Mouse (Mus musculus): ENCODE results near the gene D630023F18Rik. TPM values are rescaled to one million over a fixed set of nuclear protein-coding genes. Genes with fewer than 3 reads are reported as not detected.

The D630023F18Rik gene
- polyA plus RNA-seq, 1 experiment, result not detected

DNA sequence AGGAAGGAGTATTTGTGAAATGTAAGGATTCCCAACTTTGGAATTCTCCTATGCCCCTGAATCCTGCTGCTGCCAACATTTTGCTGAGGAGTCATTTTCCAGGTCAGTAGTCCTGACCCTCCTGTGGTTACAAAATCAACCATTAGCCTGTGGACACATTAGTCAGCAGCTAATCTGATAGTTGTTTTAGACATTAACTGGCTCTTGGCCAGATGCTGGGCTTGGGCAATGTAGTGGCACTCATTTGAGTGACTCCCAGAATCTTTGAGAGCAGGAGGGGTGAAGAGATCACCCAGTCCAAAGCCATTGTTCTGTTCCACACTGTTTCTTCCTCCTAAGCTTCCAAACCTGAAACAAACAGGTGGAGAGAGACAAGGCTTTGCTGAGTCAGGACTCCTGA is 31.8 kb upstream of the D630023F18Rik start:
- no peak for TF ChIP-seq CTCF (IDR thresholded peaks at IDR 0.05; ENCODE audit: control insufficient read depth, insufficient read depth, insufficient replicate concordance, low read depth, low read length)
- Histone ChIP-seq H3K4me3 (ENCODE audit: control insufficient read depth, low read depth, low read length) (no peak overlapping the region), H3K36me3 (ENCODE audit: control insufficient read depth, insufficient read depth, low read length) (no peaks in the 10 kb centered on the region), H3K4me1 (ENCODE audit: control insufficient read depth, insufficient read depth, low read length) (no peaks in the 10 kb centered on the region), H3K27me3 (ENCODE audit: control insufficient read depth, insufficient read depth, low read length) (no peaks in the 10 kb centered on the region), H3K27ac (ENCODE audit: control insufficient read depth, insufficient read depth, low read depth, low read length) (no peak overlapping the region)

DNA sequence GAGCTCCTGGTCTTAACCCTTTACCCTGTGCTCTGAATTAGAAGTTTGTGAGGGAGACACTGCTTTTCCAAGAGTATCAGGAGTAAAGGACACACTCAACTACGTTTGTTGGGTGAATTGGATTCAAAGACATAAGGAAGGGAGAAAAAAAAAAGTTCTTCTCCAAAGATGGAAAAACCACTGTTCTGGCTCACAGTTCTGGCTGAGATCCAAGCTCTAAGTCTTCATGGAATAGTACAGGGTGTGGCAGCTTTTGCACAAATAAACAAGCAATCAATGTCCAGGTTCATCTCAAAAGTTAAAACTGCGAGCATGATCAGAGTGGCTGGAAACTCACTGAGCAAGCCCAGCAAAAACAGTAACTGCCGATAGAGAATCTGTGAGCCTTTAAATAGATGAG is 25.0 kb upstream of the D630023F18Rik start:
- Histone ChIP-seq H3K36me3 (ENCODE audit: control insufficient read depth, insufficient read depth, low read length) (no peaks in the 10 kb centered on the region), H3K4me1 (ENCODE audit: control insufficient read depth, insufficient read depth, low read length) (no peaks in the 10 kb centered on the region), H3K4me3 (ENCODE audit: control insufficient read depth, low read depth, low read length) (no peak overlapping the region), H3K27ac (ENCODE audit: control insufficient read depth, insufficient read depth, low read depth, low read length) (no peak overlapping the region), H3K27me3 (ENCODE audit: control insufficient read depth, insufficient read depth, low read length) (no peaks in the 10 kb centered on the region)
- no peak for TF ChIP-seq CTCF (IDR thresholded peaks at IDR 0.05; ENCODE audit: control insufficient read depth, insufficient read depth, insufficient replicate concordance, low read depth, low read length)
- TF ChIP-seq POLR2A (IDR thresholded peaks at IDR 0.05; ENCODE audit: control insufficient read depth, low read depth, low read length), result no peak

DNA sequence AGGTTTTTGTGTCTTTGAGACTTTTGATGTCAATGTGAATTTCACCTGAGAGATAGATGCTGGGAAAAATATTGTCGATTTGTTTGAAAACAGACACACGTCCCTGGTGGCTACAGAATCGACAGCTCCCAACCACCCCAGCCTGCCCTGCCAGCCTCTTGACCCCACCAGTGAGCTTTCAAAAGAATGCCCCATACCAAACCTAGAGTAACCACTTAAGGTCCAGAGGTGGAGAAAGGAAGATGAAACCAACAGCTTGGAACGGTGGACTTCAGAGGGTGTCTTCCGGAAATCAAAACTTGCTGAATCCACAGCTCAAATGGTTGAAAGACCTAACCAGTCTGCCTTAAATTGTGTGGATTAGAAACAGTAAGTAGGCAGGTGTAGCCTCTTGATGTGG is 24.3 kb upstream of the D630023F18Rik start:
- H3K4me3 ChIP-seq (ENCODE audit: control insufficient read depth, low read depth, low read length), result no peak overlapping the region
- H3K27me3 ChIP-seq (ENCODE audit: control insufficient read depth, insufficient read depth, low read length), result no peaks in the 10 kb centered on the region
- H3K4me1 ChIP-seq (ENCODE audit: control insufficient read depth, insufficient read depth, low read length), result no peaks in the 10 kb centered on the region
- H3K36me3 ChIP-seq (ENCODE audit: control insufficient read depth, insufficient read depth, low read length), result no peaks in the 10 kb centered on the region
- no peak overlapping the region for H3K27ac ChIP-seq (ENCODE audit: control insufficient read depth, insufficient read depth, low read depth, low read length)
- TF ChIP-seq POLR2A (IDR thresholded peaks at IDR 0.05; ENCODE audit: control insufficient read depth, low read depth, low read length) (no peak), CTCF (IDR thresholded peaks at IDR 0.05; ENCODE audit: control insufficient read depth, insufficient read depth, insufficient replicate concordance, low read depth, low read length) (no peak)

DNA sequence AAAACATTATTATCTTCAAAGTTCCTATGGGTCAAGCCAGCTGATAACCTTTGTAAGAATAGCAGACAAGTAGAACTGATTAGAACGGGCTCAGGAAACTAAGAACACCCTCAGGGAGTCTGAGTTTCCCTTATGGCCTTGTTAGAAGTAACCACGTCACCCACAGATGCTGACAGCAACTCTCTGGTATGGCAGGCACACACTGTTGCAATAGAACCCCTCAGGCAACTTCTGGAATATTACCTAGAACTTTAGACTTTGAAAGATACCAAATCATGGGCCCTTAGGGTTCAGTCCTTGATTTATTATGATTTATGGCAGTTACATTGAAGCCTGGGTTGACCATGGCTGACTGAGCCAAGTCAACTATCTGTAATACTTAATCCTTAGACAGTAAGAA is 23.6 kb upstream of the D630023F18Rik start:
- H3K27me3 ChIP-seq (ENCODE audit: control insufficient read depth, insufficient read depth, low read length), result no peaks in the 10 kb centered on the region
- no peak overlapping the region for H3K27ac ChIP-seq (ENCODE audit: control insufficient read depth, insufficient read depth, low read depth, low read length)
- H3K36me3 ChIP-seq (ENCODE audit: control insufficient read depth, insufficient read depth, low read length), result no peaks in the 10 kb centered on the region
- H3K4me3 ChIP-seq (ENCODE audit: control insufficient read depth, low read depth, low read length), result no peak overlapping the region
- TF ChIP-seq CTCF (IDR thresholded peaks at IDR 0.05; ENCODE audit: control insufficient read depth, insufficient read depth, insufficient replicate concordance, low read depth, low read length) (no peak), POLR2A (IDR thresholded peaks at IDR 0.05; ENCODE audit: control insufficient read depth, low read depth, low read length) (no peak)
- H3K4me1 ChIP-seq (ENCODE audit: control insufficient read depth, insufficient read depth, low read length), result no peaks in the 10 kb centered on the region

DNA sequence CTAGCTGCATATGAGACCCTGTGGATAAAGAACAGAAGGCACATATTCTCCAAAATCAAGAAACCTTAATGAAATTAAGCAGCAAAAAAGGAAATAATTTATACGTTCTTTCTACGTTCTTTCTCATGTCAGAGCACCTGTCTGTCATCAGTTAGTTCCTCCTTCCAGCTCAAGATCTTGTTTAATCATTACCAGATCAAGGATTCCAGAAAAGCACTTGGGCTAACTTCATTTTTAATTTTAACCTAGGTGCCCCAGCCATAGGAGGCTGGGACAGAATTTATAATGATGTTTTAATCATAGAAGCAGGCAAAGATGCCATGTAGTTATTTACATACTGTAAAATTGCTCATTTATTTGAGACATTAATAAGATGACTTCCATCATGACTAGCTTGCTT is 21.8 kb upstream of the D630023F18Rik start:
- H3K36me3 ChIP-seq (ENCODE audit: control insufficient read depth, insufficient read depth, low read length), result no peaks in the 10 kb centered on the region
- H3K27me3 ChIP-seq (ENCODE audit: control insufficient read depth, insufficient read depth, low read length), result no peaks in the 10 kb centered on the region
- no peaks in the 10 kb centered on the region for H3K4me1 ChIP-seq (ENCODE audit: control insufficient read depth, insufficient read depth, low read length)
- TF ChIP-seq POLR2A (IDR thresholded peaks at IDR 0.05; ENCODE audit: control insufficient read depth, low read depth, low read length) (no peak), CTCF (IDR thresholded peaks at IDR 0.05; ENCODE audit: control insufficient read depth, insufficient read depth, insufficient replicate concordance, low read depth, low read length) (no peak)
- no peak overlapping the region for H3K27ac ChIP-seq (ENCODE audit: control insufficient read depth, insufficient read depth, low read depth, low read length)
- H3K4me3 ChIP-seq (ENCODE audit: control insufficient read depth, low read depth, low read length), result no peak overlapping the region

DNA sequence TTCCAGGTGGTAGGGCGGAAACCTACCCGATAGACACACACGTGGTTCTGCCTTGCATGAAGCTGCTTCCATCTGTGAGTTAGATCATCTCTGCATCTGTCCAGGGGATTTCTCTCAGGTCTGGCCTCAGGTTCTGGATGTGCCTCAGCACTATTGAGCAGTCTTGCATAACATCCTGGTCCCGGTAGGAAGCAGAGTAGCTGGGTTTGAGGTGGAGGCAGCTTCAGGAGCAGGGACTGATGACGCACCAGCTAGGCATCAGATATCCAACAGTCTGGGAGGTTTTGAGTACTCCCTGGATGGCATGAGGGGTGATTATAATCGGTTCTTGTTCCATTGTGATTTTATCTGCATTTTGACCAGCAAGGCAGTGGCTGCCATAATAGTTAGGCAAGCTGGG is 14.5 kb upstream of the D630023F18Rik start:
- Histone ChIP-seq H3K27me3 (ENCODE audit: control insufficient read depth, insufficient read depth, low read length) (no peaks in the 10 kb centered on the region), H3K4me3 (ENCODE audit: control insufficient read depth, low read depth, low read length) (no peak overlapping the region), H3K4me1 (ENCODE audit: control insufficient read depth, insufficient read depth, low read length) (no peaks in the 10 kb centered on the region), H3K36me3 (ENCODE audit: control insufficient read depth, insufficient read depth, low read length) (no peaks in the 10 kb centered on the region), H3K27ac (ENCODE audit: control insufficient read depth, insufficient read depth, low read depth, low read length) (no peak overlapping the region)
- TF ChIP-seq POLR2A (IDR thresholded peaks at IDR 0.05; ENCODE audit: control insufficient read depth, low read depth, low read length) (no peak), CTCF (IDR thresholded peaks at IDR 0.05; ENCODE audit: control insufficient read depth, insufficient read depth, insufficient replicate concordance, low read depth, low read length) (no peak)

DNA sequence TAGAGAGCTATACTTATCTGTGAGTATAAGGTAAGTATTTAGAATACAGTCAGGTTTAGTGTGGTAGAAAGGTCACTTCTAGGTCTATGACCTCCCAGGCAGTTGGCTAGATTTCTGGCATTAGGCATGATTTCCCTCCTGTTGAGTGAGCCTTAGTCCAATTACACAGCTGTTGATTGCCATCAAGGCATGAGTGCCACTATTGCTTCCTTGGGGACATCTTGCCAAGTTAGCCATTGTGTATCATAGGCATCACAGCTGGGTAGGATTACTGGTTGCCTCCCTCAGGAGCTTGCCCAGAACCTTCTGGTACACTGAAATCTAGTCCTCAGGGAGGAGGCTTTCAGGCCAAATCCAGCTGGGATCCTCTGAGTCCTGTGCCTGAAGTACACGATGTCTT is 9.8 kb upstream of the D630023F18Rik start:
- TF ChIP-seq POLR2A (IDR thresholded peaks at IDR 0.05; ENCODE audit: control insufficient read depth, low read depth, low read length) (no peak), CTCF (IDR thresholded peaks at IDR 0.05; ENCODE audit: control insufficient read depth, insufficient read depth, insufficient replicate concordance, low read depth, low read length) (no peak)
- Histone ChIP-seq H3K4me1 (ENCODE audit: control insufficient read depth, insufficient read depth, low read length) (no peaks in the 10 kb centered on the region), H3K4me3 (ENCODE audit: control insufficient read depth, low read depth, low read length) (no peak overlapping the region), H3K36me3 (ENCODE audit: control insufficient read depth, insufficient read depth, low read length) (no peaks in the 10 kb centered on the region), H3K27ac (ENCODE audit: control insufficient read depth, insufficient read depth, low read depth, low read length) (no peak overlapping the region), H3K27me3 (ENCODE audit: control insufficient read depth, insufficient read depth, low read length) (no peaks in the 10 kb centered on the region)

DNA sequence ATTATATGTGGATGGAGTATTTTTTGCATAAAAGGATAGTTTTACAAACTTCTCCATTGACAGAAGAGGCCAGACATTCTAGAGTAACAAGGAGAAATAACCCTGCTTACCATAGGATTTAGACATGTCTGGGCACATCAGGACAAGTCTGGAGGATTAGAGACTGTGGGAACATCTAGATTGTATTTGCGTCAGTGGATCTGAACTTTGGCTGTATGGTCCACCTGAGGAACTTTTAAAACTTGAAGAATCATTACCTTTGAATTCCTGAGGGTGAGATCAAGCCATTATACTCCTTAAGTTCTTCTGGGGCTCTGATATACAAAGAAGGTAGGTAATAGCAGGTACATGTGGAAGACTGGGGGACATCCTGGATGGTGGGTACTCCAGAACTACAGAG is 8.7 kb upstream of the D630023F18Rik start:
- Histone ChIP-seq H3K27ac (ENCODE audit: control insufficient read depth, insufficient read depth, low read depth, low read length) (no peak overlapping the region), H3K27me3 (ENCODE audit: control insufficient read depth, insufficient read depth, low read length) (no peaks in the 10 kb centered on the region), H3K4me3 (ENCODE audit: control insufficient read depth, low read depth, low read length) (no peak overlapping the region), H3K36me3 (ENCODE audit: control insufficient read depth, insufficient read depth, low read length) (no peaks in the 10 kb centered on the region), H3K4me1 (ENCODE audit: control insufficient read depth, insufficient read depth, low read length) (no peaks in the 10 kb centered on the region)
- no peak for TF ChIP-seq CTCF (IDR thresholded peaks at IDR 0.05; ENCODE audit: control insufficient read depth, insufficient read depth, insufficient replicate concordance, low read depth, low read length)
- TF ChIP-seq POLR2A (IDR thresholded peaks at IDR 0.05; ENCODE audit: control insufficient read depth, low read depth, low read length), result no peak
